Mouse (Mus musculus) right cerebral cortex, postnatal 4 days (tissue): Measurements from ENCODE around the gene Lhcgr.
"Not testable (repeated sequence)": the region's sequence is repeated elsewhere in the genome, so short reads cannot be mapped to it uniquely, and the experiment has no call there.

Experiments used
- DNase-seq: peaks from one replicate; pipeline ENCODE4 v3.0.0-alpha.2; 2022

Lhcgr gene

GRCm38 (mm10) chr17:88791440-88792152, at the start of gene Lhcgr:
Gene Lhcgr, minus strand, starts transcription at chr17:88791990.
- no peak for DNase-seq

GRCm38 (mm10) chr17:88817601-88818000, 25.8 kb upstream of the Lhcgr start:
- no peak for DNase-seq

GRCm38 (mm10) chr17:88812943-88813342, 21.2 kb upstream of the Lhcgr start:
- not testable (repeated sequence) for DNase-seq

GRCm38 (mm10) chr17:88810807-88811206, 19.0 kb upstream of the Lhcgr start:
- DNase-seq, result no peak

GRCm38 (mm10) chr17:88806421-88806820, 14.6 kb upstream of the Lhcgr start:
- DNase-seq, result no peak

GRCm38 (mm10) chr17:88803441-88803840, 11.7 kb upstream of the Lhcgr start:
- no peak for DNase-seq

- DNase-seq, result no peak
Observed at GRCm38 (mm10) chr17:88790680-88791079, 1.1 kb downstream of the Lhcgr start.

- DNase-seq, result no peak
Observed at GRCm38 (mm10) chr17:88788392-88788791, 3.4 kb downstream of the Lhcgr start.

GRCm38 (mm10) chr17:88786881-88787280, 4.9 kb downstream of the Lhcgr start:
- DNase-seq, result no peak

- no peak for DNase-seq
Observed at GRCm38 (mm10) chr17:88786385-88786784, 5.4 kb downstream of the Lhcgr start.

- DNase-seq, result no peak
Observed at GRCm38 (mm10) chr17:88779148-88779547, 12.6 kb downstream of the Lhcgr start.

GRCm38 (mm10) chr17:88774103-88774526, 17.7 kb downstream of the Lhcgr start:
- DNase-seq, result peak; percentile 45

GRCm38 (mm10) chr17:88770081-88770480, 21.7 kb downstream of the Lhcgr start:
- no peak for DNase-seq

GRCm38 (mm10) chr17:88769283-88769859, 22.4 kb downstream of the Lhcgr start:
- DNase-seq, result no peak

GRCm38 (mm10) chr17:88766857-88767256, 24.9 kb downstream of the Lhcgr start:
- no peak for DNase-seq

GRCm38 (mm10) chr17:88764136-88764485, 27.7 kb downstream of the Lhcgr start:
- no peak for DNase-seq

GRCm38 (mm10) chr17:88763396-88764135, 28.2 kb downstream of the Lhcgr start:
- no peak for DNase-seq

- peak; percentile 59 for DNase-seq
Observed at GRCm38 (mm10) chr17:88758003-88758437, 33.8 kb downstream of the Lhcgr start.

GRCm38 (mm10) chr17:88755776-88756175, 36.0 kb downstream of the Lhcgr start:
- no peak for DNase-seq

- DNase-seq, result no peak
Observed at GRCm38 (mm10) chr17:88753472-88753857, 38.3 kb downstream of the Lhcgr start.

- peak; percentile 61 for DNase-seq
Observed at GRCm38 (mm10) chr17:88752827-88753471, 38.8 kb downstream of the Lhcgr start.

- DNase-seq, result no peak
Observed at GRCm38 (mm10) chr17:88749646-88750045, 42.1 kb downstream of the Lhcgr start.

GRCm38 (mm10) chr17:88706231-88706649, 85.5 kb downstream of the Lhcgr start:
- DNase-seq, result no peak
